Mouse (Mus musculus) layer of hippocampus, postnatal 10 days (tissue): ENCODE data around the gene Col26a1. TPM values are rescaled to one million over a fixed set of nuclear protein-coding genes. Genes with fewer than 3 reads are reported as not detected.

ENCODE experiments used
- DNase-seq, 2 experiments: peaks; one replicate each; pipeline ENCODE4 v3.0.0; 2021; ENCODE audit warnings: low spot score in 2 of 2
- total RNA-seq, 2 experiments: library from RNA; stranded (reverse); gene quantifications; 2 replicates each; pipeline ENCODE4 v1.2.3; 2021

The Col26a1 gene
- total RNA-seq, 2 experiments from 2014 or later = 19.0 to 20.7 TPM

DNA sequence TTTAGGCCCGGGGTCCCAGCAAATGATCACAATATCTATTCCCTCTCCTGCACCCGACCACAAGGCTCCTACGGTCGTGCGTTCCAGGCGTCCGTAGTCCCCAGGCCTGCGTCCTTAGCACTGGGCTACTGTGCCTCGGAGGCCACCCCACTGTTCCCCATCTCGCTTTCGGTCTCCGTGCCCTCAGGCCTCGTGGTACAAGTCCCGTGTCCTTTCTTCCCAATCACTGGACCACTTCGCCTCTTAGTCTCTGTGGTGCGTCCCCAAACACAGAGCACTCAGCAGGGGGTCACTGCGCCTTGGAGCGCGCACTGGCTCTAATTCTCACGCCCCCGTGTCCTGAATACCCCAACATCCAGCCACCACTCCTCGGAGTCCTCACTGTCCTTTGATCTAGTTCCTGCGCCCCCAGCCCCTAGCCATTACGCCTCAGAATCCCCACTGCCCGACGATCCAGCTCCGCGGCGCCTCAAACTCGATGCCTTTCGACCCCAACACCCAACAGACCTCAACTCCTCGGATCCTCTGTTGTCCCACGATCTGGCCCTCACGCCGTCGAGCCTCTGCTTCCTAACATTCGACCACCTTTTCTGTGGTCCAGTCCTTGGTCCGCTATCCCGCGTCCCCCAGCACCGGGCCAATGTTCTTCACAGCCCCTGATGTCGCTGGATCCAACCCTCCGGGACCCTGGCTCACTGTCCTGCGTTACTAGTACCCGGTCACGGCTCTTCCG, 788 bp downstream of the Col26a1 start:
- DNase-seq = no peak

- peak; percentile 86 to 87 for DNase-seq
Observed at GRCm38 (mm10) chr5:136881380-136882009, 1.5 kb downstream of the Col26a1 start.

GRCm38 (mm10) chr5:136880101-136880500, 2.9 kb downstream of the Col26a1 start:
- no peak for DNase-seq

GRCm38 (mm10) chr5:136874271-136874670, 8.7 kb downstream of the Col26a1 start:
- no peak for DNase-seq

GRCm38 (mm10) chr5:136872417-136872816, 10.6 kb downstream of the Col26a1 start:
- DNase-seq = no peak

- DNase-seq = no peak
Observed at GRCm38 (mm10) chr5:136869451-136870114, 13.4 kb downstream of the Col26a1 start.

DNA sequence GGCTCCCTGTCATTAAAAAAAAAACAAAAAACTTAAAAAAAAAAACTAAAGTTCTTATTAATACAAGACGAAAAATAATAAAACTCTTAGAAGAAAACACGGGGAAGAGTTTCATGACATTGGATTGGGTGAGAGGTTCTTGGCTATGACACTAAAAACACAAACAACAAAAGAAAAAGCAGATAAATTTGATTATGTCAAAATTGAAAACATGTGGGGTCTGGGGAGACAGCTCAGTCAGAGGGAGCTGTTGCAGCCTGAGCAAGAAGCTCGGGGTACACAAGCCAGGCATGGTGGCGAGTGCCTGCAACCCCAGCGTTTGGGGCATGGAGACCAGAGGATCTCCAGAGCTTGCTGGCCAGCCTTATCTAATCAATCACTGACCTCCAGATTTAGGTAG, 15.3 kb downstream of the Col26a1 start:
- no peak for DNase-seq

DNA sequence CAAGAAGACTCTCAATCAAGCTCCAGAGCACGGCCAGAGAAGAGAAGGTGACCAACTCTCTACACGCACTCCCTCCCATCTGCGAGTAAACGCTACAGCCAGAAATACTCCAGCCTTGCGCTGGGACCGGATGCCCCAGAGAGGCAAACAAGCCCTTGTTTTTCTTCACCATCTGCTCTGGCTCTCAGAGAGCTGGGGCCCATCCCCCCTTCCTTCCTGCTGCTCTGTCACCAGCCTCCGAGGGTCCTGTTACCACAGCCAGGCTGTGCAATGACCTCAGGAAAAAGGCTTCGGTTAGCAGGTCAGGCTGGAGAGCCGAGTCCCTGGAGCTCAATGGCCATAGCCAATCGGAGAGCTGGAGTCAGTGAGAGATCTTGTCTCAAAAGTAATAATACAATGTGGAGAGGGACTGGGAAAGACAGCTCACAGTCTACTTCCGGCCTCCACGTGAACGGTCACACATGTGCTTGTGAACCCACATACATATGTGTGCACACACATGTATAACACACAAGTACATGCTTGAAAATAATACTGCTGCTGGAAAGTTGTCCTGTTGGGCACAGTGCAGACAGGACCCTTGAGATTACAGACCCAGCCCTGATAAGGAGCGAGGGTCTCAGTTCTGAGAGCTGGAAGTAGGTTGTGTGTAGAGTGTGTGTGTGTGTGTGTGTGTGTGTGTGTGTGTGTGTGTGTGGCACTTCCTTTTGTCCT, 18.9 kb downstream of the Col26a1 start:
- peak; percentile 39 to 47 for DNase-seq

DNA sequence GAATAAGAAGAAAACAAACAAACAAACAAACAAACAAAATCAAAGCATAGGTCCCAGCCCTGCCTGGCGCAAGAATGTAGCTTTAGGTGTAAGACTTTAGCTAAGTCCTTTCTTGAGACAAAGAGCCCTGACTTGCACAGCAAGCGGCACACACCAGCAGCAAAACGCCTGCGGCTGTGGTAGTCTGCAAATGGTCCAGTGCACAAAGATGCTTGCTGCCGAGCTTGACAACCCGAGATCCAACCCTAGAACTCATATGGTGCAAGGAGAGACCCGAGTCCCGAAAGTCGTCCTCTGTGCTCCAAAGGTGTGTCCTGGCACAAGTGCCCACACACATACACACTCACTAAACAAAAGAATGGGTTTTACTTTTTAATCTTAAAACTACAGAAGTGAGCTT, 19.7 kb downstream of the Col26a1 start:
- no peak for DNase-seq

DNA sequence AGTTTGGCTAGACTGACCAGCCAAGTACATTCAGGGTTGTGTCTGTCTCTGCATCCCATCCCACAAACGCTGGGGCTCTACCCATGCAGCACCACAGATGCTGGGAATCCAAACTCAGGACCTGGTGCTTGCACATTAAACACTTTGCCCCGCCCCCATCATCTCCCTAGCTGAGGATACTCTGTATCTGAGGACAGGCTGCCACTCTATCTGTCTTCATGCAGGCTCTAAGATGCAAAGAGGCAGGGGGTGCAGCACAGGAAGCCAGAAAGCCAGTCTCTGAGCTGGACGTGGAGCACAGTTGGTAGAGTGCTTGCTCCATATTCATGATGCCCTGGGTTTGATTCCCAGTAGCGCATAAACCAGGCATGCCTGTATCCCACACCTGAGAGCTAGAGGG, 20.2 kb downstream of the Col26a1 start:
- DNase-seq = no peak

DNA sequence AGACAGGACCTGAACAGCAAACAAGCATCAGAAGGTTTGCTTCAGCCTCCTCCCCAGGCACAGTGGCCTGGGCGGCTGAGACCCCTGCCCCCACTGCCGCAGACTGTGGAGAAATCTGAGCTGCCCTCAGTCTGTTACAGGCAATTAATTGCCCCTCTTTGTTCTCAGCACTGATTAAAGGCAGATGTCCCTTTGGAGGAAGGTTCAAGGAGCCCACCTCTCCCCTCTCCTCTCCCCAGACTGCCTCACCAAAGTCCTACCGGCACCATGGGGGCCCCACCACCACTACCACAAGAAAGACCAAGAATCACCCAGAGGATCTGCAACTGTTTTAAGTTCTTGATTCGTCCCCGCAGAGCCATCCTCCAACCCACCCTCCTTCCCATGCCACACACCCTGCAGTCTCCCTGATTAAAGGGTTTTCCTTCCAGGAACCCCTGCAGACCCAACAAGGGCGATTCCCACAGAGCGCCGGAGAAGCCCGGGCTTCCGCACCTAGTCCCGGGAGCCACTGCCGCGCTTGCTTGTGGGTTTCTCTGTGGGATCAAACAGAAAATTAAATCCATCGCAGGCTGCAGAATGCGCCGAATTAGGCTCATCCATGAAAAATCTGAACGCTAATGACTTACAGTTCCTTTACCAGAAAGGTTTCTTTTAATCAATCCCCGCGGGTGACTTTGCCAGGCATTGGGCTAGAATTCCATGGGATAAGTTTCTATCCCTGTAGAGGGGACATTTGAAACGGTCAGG, 21.6 kb downstream of the Col26a1 start:
- no peak for DNase-seq

- DNase-seq = no peak
Observed at GRCm38 (mm10) chr5:136850716-136851115, 32.3 kb downstream of the Col26a1 start.

- no peak for DNase-seq
Observed at GRCm38 (mm10) chr5:136846385-136847264, 36.4 kb downstream of the Col26a1 start.

DNA sequence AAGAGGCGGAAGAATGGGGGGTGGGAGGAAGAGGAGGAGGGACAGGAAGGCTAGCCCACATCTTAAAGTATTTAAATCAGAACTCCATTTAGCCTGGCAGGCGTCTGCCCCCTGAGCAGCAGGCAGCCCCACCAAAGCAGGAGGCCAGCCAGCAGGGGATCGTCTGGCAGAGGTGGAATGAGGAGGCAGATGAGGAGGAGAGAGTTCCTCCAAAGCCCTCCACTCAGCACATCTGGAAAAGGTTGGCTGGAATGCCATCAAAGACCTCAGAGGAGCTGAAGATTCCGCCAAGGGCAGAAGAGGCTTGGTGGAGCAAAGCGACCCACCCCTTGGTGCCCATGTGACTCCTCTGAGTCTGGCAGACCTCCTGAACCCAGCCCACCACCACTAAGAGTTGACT, 39.1 kb downstream of the Col26a1 start:
- no peak for DNase-seq

DNA sequence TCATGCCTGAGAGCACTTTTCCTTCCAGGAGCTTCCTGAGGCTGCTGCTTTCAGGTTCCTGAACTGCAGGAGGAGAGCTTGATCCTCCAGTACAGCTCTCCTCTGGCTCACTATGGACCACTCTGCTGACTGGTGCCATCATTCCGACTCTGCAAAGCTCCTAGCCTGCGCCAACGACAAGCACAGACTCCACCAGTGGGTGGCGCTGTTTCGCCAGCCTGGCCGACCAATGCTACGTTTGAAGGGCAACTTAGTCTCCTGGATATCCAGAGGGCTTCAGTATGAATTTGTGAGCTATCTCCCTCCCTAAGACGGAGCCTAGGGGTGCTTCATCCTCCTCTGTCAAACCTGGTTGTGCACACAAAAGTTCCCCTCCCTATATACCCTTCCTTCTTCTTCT, 43.0 kb downstream of the Col26a1 start:
- DNase-seq = peak; percentile 59 to 66

DNA sequence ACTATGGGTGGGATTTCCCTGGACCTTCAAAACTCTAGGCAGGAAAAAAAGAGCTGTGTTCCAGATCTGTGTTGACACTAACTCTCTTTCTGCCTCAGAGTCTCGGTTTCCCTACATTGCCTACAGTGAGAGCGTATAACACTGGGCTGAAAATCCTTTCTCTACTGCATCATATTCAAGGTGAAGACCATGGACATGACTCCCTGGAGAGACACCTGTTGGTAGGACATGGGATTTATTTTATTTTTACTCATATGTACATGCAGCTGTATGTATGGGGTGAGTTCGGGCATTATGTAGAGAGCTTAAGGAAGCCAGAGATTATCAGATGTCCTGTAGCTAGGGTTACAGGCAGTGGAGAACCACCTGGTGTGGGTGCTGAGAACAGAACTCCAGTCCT, 50.0 kb downstream of the Col26a1 start:
- no peak for DNase-seq

GRCm38 (mm10) chr5:136830156-136830555, 52.9 kb downstream of the Col26a1 start:
- DNase-seq = no peak

DNA sequence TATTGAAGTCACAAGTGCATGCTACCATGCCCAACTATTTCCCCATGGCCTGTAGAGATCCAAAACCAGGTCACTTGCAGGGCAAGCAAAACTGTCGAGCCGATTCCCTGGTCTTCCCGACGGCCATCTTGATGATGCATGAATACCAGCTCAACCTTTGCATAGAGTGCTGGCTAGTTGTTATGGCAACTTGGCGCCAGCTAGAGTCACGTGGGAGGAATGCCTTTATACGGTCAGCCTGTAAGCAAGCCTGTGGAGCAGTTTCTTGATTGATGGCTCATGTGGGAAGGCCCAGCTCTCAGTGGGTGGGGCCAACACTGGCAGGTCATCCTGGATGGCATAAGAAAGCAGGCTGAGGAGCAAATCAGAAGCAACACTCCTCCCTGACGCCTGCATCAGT, 61.0 kb downstream of the Col26a1 start:
- no peak for DNase-seq

GRCm38 (mm10) chr5:136820911-136821310, 62.1 kb downstream of the Col26a1 start:
- DNase-seq = no peak

DNA sequence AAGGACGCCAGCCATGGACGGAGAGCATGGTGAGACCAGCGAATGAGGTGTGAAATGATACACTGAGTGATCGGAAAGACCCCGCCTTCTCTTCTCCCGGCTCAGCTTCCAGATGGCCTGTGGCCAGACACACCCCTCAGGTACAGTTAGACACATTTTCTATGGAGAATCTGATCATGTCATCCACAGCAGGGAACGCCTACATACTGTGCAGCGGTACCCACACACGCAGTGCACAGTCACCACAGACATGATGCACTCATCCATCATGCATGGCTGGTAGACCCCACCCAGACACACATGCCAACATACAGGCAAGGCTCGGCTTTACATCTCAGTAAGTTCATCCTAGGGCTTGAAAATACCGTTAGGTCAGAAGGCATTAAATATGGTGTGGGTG, 63.3 kb downstream of the Col26a1 start:
- DNase-seq = no peak
